Mouse (Mus musculus): ENCODE data around the gene Creb3l1.

DNA sequence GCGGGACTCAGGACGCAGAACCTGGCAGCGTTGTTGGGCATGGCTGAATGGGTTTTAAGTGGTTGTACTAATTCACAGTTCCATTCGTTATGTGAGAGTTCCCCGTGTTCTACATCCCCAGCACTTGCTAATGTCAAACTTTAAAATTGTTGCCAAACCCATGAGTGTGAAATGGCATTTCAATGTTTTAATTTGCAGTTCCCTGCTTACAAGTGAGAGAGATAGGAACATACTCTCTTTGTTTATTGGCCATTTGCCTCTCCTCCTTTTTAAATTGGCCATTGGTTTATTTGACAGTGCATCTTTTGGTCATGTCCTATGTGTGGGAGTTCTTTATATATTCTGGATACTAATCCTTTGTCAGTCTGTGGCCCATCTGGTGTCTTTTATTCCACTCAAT, 37.0 kb upstream of the Creb3l1 start:
- TF ChIP-seq EP300 (IDR thresholded peaks at IDR 0.05; ENCODE audit: low read depth) (no peak), CTCF (IDR thresholded peaks at IDR 0.05; ENCODE audit: low read depth) (no peak)

All from heart, postnatal 0 days (tissue).